Mouse (Mus musculus) layer of hippocampus, postnatal 36 days (tissue): ENCODE results near the gene Mat2a. TPM values are rescaled to one million over a fixed set of nuclear protein-coding genes. Genes with fewer than 3 reads are reported as not detected.
"Not testable (repeated sequence)": the region's sequence is repeated elsewhere in the genome, so short reads cannot be mapped to it uniquely, and the experiment has no call there.

Experiments used
- DNase-seq, 2 experiments: peaks; one replicate each; pipeline ENCODE4 v3.0.0; 2022
- total RNA-seq, 2 experiments: library from RNA; stranded (reverse); gene quantifications; 2 replicates each; pipeline ENCODE4 v1.2.3; 2021

Mat2a gene
- total RNA-seq, 2 experiments from 2014 or later, result 186 to 194 TPM

GRCm38 (mm10) chr6:72454833-72455373, 15.5 kb upstream of the Mat2a start:
- peak in 1 of 2 experiments; percentile 52 for DNase-seq

DNA sequence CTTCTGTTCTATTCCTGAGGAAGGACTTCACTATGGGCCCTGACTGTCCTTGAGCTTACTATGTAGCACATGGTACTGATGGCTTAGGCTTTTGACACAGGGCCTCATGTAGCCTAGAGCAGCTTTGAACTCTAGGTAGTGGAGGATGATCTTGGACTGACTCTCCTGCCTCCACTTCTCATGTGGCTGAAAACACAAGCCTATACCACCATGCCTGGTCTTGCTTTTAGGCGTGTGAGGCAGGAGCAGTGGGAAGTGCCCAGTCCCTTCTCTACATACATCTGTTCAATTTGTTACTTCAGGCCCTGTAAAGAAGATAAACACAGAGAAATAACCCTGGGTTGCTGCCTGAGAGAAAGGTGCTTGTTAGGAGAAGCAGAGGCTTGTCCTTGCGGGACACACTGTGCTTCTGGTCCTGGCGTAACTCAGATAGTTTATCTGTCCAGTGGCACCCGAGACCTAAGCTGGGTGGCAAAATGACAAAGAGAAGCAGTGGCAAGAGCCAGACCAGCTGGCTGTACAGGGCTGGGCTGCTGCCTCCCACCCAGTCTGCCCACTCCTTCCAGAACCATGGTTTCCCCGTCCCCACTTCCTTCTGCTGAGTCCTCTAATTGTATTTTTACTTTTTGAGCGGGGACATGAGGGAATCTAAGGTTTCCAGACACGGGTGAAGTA, 14.9 kb upstream of the Mat2a start:
- DNase-seq, result no peak

GRCm38 (mm10) chr6:72453578-72453977, 14.2 kb upstream of the Mat2a start:
- DNase-seq, result no peak

- no peak for DNase-seq
These were observed 13.0 kb upstream of the Mat2a start for GRCm38 (mm10) chr6:72452329-72452728.

GRCm38 (mm10) chr6:72451778-72452177, 12.4 kb upstream of the Mat2a start:
- DNase-seq, result not testable (repeated sequence)

DNA sequence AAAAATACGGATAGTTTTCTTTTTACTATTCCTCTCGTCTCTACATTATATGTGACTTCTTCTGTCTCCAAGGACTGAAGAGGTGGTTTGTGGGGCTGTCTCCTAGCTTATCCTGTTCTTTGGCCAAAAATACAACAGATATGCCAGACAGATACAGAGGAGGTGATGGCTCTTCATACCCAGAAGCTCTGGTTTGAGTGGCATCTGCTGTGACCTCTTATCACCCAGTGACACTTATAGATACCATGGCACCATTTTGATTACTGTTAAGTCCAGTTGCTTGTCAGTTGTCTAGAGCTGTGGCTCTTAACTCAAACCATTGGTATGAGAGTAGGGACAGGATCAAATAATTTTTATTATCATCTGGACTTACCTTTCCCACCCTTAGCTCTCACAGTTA, 8.1 kb upstream of the Mat2a start:
- no peak for DNase-seq

- no peak for DNase-seq
These were observed 5.7 kb upstream of the Mat2a start for GRCm38 (mm10) chr6:72445011-72445410.

GRCm38 (mm10) chr6:72442921-72443604, 3.7 kb upstream of the Mat2a start:
- no peak for DNase-seq

GRCm38 (mm10) chr6:72440186-72440990, 1.0 kb upstream of the Mat2a start:
- peak; percentile 46 to 52 for DNase-seq

- peak; percentile 85 to 88 for DNase-seq
These were observed 450 bp downstream of the Mat2a start for GRCm38 (mm10) chr6:72438862-72439354.

DNA sequence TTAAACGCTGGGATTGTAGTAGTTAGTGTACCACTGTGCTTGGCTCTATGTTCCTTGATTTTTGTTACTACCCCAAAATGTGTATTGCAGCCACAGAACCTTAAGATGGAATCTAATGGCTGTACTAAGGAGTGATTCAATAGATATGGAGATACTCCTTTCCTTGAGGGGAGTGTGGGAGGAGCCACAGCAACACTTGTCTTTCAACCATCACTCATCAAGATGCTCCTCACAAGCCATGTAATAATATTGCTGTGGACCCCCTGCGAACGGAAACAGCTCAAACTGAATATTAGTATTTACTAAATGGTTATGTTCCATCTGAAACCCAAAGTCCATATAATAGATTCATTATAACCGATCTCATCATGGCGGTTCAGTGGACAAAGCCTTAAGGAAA, 1.1 kb downstream of the Mat2a start:
- no peak for DNase-seq

DNA sequence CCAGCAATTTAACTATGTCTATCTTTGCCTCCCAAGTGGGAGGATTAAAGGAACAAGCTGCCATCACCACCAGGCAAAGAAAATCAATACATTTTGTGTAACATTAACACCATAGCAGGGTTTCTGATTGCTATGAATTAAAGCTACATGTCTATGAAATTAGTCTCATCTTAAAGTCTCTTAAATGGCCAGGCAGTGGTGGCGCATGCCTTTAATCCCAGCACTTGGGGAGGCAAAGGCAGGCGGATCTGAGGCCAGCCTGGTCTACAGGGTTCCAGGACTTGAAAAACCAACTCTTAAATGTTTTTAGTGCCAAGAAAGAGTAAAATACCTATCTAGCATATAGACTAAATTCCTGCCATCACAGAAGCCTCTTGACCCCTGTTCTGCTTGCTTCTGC, 7.2 kb downstream of the Mat2a start:
- DNase-seq, result no peak

- DNase-seq, result no peak
These were observed 8.1 kb downstream of the Mat2a start for GRCm38 (mm10) chr6:72430989-72431921.

- DNase-seq, result no peak
These were observed 10.1 kb downstream of the Mat2a start for GRCm38 (mm10) chr6:72429061-72429842.

DNA sequence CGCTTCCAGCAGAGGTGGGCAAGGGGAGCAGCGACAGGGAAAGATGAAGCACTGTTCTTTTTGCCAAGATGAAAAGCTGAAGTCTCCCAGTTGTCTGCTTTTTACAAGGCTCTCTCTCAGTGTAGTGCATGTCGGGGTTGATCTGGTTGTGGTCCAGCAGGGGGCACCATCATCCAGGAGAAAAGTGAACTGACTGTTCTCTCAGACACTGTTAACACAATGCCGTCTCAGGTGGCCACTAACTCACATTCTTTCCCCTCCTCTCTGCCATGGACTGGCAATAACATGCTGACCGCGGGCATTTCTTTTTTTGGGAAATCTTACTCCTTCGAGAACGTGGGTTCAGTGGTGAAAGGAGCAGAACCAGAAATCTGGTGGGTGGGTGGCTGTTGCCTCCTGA, 11.3 kb downstream of the Mat2a start:
- DNase-seq, result peak; percentile 62 to 64

DNA sequence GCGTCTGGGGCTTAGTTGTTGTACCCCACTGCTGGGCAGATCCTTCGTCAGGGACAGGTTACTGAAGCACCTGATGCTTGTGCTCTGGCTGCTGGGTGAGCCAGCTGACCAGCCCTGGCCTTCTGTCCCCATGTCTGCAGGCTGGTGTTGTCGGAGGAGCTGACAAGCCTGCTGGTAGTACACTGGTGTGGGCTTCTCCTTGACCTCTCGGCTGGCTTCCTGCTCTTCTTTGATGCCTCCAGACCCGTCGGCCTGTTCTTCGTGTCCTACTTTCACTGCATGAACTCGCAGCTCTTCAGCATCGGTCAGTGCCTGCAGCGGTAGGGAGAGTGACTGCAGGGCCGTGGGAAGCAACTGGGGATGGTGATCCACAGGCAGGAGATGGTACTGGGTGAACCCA, 13.7 kb downstream of the Mat2a start:
- no peak for DNase-seq

GRCm38 (mm10) chr6:72420901-72421300, 18.5 kb downstream of the Mat2a start:
- no peak for DNase-seq

DNA sequence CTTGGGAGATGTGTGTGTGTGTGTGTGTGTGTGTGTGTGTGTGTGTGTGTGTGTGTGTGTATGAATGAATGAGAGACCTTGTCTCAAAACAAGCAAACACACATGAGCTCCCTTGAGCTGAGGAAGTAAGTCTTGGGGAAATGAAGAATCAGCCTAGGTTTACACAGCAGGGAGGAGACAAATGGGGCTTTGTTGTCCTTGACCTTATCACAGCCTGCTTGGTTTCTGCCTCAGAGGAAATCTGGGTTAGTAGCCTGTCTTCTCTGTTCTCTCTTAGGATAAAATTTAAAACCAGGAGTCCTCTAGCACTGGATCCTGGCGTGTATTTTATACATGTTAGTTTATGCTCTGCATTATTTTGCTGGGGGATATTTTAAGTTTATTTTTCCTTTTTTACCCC, 19.6 kb downstream of the Mat2a start:
- DNase-seq, result no peak

DNA sequence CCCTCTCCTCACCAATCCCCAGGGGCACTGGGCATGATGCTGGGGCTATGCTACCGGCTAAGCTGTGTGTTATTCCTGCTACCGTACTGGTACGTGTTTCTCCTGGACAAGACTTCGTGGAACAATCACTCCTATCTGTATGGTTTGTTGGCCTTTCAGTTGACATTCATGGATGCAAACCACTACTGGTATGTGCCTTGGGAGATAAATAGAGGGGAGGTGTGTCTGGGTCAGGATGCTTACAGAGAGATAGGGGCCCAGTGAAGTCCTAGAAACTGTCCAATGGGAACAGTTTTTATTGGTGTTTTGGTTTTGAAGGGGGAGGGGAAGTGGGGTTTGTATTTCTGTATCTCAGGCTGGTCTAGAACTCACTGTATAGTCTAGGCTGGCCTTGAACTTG, 21.1 kb downstream of the Mat2a start:
- no peak for DNase-seq

- no peak for DNase-seq
These were observed 23.2 kb downstream of the Mat2a start for GRCm38 (mm10) chr6:72415964-72416772.
